Mouse (Mus musculus): Measurements from ENCODE around the gene Opcml. TPM values are rescaled to one million over a fixed set of nuclear protein-coding genes. Genes with fewer than 3 reads are reported as not detected.
A peak's percentile ranks its signal among the peaks of the same experiment; 100 is the strongest.

The Opcml gene
- polyA plus RNA-seq, 1 experiment from 2014 or later, result 13.3 TPM

DNA sequence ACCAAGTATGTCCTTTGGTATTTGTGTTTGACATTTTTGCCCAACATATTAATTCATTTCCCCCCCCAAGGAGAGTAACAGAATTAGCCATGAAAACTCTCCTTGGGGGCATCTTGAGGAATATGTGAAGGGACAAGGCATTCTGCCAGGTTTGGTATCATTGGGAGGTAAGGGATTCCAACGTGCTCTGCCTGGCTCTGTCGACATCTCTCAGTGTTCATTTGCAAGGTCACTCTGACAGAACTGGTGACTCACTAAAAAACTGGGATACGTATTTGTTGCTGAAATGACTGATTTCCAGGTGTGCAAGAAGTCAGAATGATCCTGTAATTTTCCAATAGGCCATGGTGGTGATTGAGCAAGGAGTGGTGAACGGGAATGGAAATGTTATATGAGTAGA, 648.2 kb downstream of the Opcml start:
- no peaks in the 10 kb centered on the region for H3K36me3 ChIP-seq (ENCODE audit: control insufficient read depth, insufficient read depth, low read length)
- no peak overlapping the region for H3K4me3 ChIP-seq (ENCODE audit: low read depth, low read length)
- ATAC-seq (no peak), DNase-seq (ENCODE audit: low spot score) (no peak)
- no peak overlapping the region for H3K9ac ChIP-seq (ENCODE audit: low read length)
- H3K9me3 ChIP-seq (replicated peaks; ENCODE audit: control insufficient read depth, low read length), result no peaks in the 10 kb centered on the region
- H3K4me1 ChIP-seq (ENCODE audit: control insufficient read depth, insufficient read depth, low read length), result peaks cover 19% of the 10 kb centered on the region
- no peak overlapping the region for H3K27ac ChIP-seq (ENCODE audit: low read depth, low read length)
- WGBS, result 90% methylated on average over 4 of the region's 4 CpGs
- H3K4me2 ChIP-seq (ENCODE audit: low read length), result no peak overlapping the region
- H3K27me3 ChIP-seq (replicated peaks; ENCODE audit: control insufficient read depth, insufficient read depth, low read length), result no peaks in the 10 kb centered on the region

DNA sequence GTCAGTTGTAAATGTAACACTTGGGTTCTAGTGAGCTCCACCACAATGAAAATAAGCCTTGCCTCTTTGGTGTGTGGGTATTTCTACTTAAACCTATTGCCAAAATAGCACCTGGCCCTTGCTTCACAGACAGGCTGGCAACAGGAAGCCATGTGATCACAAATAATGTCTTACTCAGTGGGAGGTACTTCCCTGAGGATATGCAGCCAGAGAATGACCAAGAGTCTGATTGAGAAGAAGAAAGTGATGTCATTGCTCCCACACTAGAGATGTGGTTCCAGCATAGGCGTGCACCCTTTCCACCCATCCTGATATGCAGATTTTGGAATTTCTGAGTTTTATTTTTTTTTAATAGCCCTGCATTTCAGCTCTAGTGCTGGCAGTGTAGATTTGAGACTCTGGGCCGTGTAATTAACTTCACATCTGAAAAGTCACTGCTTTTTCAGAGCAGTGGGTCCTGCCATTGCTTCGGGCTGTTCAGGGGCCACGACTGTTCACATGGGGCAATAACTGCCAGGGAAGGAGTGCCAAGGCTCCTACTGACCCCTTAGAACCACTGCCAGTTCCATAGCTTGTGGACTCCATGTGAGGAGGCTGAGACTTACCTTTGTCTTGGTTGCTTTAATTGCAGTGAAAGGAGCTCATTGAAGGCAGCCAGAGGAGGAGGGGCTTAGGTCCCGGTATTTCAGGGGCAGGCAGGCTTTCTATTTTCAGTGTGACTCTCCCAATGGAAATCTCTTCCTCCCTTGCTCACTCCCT, 649.0 kb downstream of the Opcml start:
- 0 out of 2 replicates have a peak overlapping the region, but pooled peaks have one; percentile 35 for H3K27ac ChIP-seq (ENCODE audit: low read depth, low read length)
- H3K36me3 ChIP-seq (ENCODE audit: control insufficient read depth, insufficient read depth, low read length), result no peaks in the 10 kb centered on the region
- no peaks in the 10 kb centered on the region for H3K9me3 ChIP-seq (replicated peaks; ENCODE audit: control insufficient read depth, low read length)
- 24% methylated on average over 5 of the region's 5 CpGs for WGBS
- H3K4me1 ChIP-seq (ENCODE audit: control insufficient read depth, insufficient read depth, low read length), result peaks cover 22% of the 10 kb centered on the region
- no peak overlapping the region for H3K4me3 ChIP-seq (ENCODE audit: low read depth, low read length)
- DNase-seq (ENCODE audit: low spot score), result peak; percentile 31
- no peak overlapping the region for H3K4me2 ChIP-seq (ENCODE audit: low read length)
- ATAC-seq, result peak; percentile 78
- no peaks in the 10 kb centered on the region for H3K27me3 ChIP-seq (replicated peaks; ENCODE audit: control insufficient read depth, insufficient read depth, low read length)
- no peak overlapping the region for H3K9ac ChIP-seq (ENCODE audit: low read length)

DNA sequence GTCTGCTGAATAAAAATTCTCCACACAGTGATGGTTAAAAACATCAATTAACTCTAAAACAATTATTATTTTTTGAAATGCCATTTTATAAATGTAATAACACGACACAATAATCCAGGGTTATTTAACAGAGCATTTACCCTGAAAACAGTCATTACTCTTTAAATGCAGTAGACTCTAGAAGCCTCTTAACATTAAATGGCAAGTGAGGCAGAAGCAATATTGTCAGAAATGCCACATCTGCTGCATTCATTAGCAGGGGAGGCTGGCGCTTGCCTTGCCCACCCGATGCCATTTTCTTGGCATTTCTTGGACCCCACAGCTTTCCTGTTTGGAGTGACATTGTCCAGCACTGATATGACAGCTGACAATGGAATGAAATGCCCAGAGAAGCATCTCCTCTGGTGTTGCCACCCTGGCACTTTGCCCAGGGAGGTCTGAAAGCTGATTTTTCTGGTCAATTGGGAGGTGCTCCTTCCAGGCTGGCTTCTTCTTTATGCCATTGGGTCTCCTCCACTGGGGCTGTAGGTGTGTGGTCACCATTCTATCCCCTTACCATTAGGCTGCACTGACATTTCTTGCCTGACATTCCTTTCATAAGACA, 649.7 kb downstream of the Opcml start:
- no peak overlapping the region; the same call in 1 of the 2 replicates for H3K4me2 ChIP-seq (ENCODE audit: low read length)
- H3K9ac ChIP-seq (ENCODE audit: low read length), result no peak overlapping the region
- no peaks in the 10 kb centered on the region for H3K9me3 ChIP-seq (replicated peaks; ENCODE audit: control insufficient read depth, low read length)
- H3K4me3 ChIP-seq (ENCODE audit: low read depth, low read length), result no peak overlapping the region
- peak; percentile 78 for DNase-seq (ENCODE audit: low spot score)
- H3K36me3 ChIP-seq (ENCODE audit: control insufficient read depth, insufficient read depth, low read length), result no peaks in the 10 kb centered on the region
- 15% methylated on average over 3 of the region's 3 CpGs for WGBS
- peak overlapping the region; percentile 22; the same call in 1 of the 2 replicates for H3K27ac ChIP-seq (ENCODE audit: low read depth, low read length)
- peaks cover 24% of the 10 kb centered on the region for H3K4me1 ChIP-seq (ENCODE audit: control insufficient read depth, insufficient read depth, low read length)
- H3K27me3 ChIP-seq (replicated peaks; ENCODE audit: control insufficient read depth, insufficient read depth, low read length), result no peaks in the 10 kb centered on the region
- peak; percentile 66 for ATAC-seq

DNA sequence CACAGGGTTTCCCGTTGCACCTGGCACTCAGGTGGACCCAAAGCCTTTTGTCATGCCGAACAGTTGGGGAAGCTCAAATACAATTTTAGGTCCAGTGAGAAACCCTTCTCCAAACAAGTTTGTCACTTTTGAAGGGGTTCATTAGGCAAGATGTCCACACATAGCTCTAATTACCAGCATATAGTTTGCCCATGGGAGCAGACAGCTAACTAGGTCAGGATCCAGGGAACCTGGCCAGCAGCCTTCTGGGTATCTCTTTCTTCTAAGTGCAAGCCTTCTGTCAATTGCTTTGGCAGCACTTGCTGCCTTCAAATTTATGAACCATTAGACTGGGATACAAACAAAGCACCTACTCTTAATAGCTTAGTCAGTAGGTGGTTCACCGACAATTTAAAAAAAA, 653.9 kb downstream of the Opcml start:
- 38% methylated on average over 3 of the region's 3 CpGs for WGBS
- Histone ChIP-seq H3K9me3 (replicated peaks; ENCODE audit: control insufficient read depth, low read length) (no peaks in the 10 kb centered on the region), H3K4me3 (ENCODE audit: low read depth, low read length) (no peak overlapping the region), H3K27ac (ENCODE audit: low read depth, low read length) (no peak overlapping the region), H3K27me3 (replicated peaks; ENCODE audit: control insufficient read depth, insufficient read depth, low read length) (no peaks in the 10 kb centered on the region), H3K4me1 (ENCODE audit: control insufficient read depth, insufficient read depth, low read length) (peaks cover 22% of the 10 kb centered on the region), H3K36me3 (ENCODE audit: control insufficient read depth, insufficient read depth, low read length) (no peaks in the 10 kb centered on the region), H3K4me2 (ENCODE audit: low read length) (no peak overlapping the region), H3K9ac (ENCODE audit: low read length) (no peak overlapping the region)
- DNase-seq (ENCODE audit: low spot score), result peak; percentile 86
- peak; percentile 61 for ATAC-seq

DNA sequence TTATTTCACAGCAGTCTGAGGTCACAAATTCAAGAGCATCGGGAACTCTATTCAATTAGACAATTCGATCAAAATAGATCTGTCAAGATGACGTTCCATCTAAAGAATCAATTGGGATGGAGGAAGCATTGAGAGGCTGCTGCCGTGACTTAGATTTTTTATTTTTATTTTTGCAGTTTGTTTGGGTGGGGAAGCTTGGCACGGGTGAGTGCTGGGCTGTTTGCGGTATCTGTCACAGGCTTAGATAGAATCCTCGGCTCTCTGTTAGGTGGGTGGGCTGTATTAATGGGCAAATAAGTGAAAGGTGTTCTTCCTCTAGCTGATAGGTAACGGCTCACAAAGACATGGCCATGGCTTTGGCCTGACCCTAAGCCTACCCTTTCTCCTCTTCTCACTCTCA, 654.4 kb downstream of the Opcml start:
- ATAC-seq (no peak), DNase-seq (ENCODE audit: low spot score) (no peak)
- H3K27me3 ChIP-seq (replicated peaks; ENCODE audit: control insufficient read depth, insufficient read depth, low read length), result no peaks in the 10 kb centered on the region
- WGBS, result 36% methylated on average over 8 of the region's 8 CpGs
- H3K36me3 ChIP-seq (ENCODE audit: control insufficient read depth, insufficient read depth, low read length), result no peaks in the 10 kb centered on the region
- H3K9ac ChIP-seq (ENCODE audit: low read length), result no peak overlapping the region
- no peak overlapping the region for H3K27ac ChIP-seq (ENCODE audit: low read depth, low read length)
- no peaks in the 10 kb centered on the region for H3K9me3 ChIP-seq (replicated peaks; ENCODE audit: control insufficient read depth, low read length)
- H3K4me3 ChIP-seq (ENCODE audit: low read depth, low read length), result no peak overlapping the region
- H3K4me2 ChIP-seq (ENCODE audit: low read length), result no peak overlapping the region
- peaks cover 17% of the 10 kb centered on the region for H3K4me1 ChIP-seq (ENCODE audit: control insufficient read depth, insufficient read depth, low read length)

DNA sequence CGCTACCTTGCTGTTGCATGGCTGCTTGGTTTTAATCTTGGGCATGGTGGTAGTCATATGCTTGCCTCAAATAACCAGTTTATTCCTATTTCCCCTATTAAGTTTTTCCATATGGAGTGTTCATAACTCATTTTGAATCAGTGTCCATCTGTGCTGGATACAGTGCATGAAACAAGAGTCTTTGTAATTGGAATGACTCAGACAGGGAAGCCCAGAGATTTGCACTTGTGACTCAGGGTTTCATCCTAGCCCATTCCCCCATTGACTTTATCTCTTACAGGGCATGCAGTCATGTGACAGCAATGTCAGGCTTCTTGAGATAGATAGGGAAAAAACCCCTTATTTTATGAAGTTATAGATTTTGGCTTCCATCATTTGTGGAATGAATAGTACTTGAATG, 655.3 kb downstream of the Opcml start:
- 69% methylated on average over 1 of the region's 1 CpGs for WGBS
- Histone ChIP-seq H3K4me3 (ENCODE audit: low read depth, low read length) (no peak overlapping the region), H3K9ac (ENCODE audit: low read length) (no peak overlapping the region), H3K36me3 (ENCODE audit: control insufficient read depth, insufficient read depth, low read length) (no peaks in the 10 kb centered on the region), H3K4me2 (ENCODE audit: low read length) (no peak overlapping the region), H3K9me3 (replicated peaks; ENCODE audit: control insufficient read depth, low read length) (no peaks in the 10 kb centered on the region), H3K4me1 (ENCODE audit: control insufficient read depth, insufficient read depth, low read length) (peaks cover 10% of the 10 kb centered on the region), H3K27me3 (replicated peaks; ENCODE audit: control insufficient read depth, insufficient read depth, low read length) (no peaks in the 10 kb centered on the region), H3K27ac (ENCODE audit: low read depth, low read length) (no peak overlapping the region)
- ATAC-seq, result no peak
- no peak for DNase-seq (ENCODE audit: low spot score)

DNA sequence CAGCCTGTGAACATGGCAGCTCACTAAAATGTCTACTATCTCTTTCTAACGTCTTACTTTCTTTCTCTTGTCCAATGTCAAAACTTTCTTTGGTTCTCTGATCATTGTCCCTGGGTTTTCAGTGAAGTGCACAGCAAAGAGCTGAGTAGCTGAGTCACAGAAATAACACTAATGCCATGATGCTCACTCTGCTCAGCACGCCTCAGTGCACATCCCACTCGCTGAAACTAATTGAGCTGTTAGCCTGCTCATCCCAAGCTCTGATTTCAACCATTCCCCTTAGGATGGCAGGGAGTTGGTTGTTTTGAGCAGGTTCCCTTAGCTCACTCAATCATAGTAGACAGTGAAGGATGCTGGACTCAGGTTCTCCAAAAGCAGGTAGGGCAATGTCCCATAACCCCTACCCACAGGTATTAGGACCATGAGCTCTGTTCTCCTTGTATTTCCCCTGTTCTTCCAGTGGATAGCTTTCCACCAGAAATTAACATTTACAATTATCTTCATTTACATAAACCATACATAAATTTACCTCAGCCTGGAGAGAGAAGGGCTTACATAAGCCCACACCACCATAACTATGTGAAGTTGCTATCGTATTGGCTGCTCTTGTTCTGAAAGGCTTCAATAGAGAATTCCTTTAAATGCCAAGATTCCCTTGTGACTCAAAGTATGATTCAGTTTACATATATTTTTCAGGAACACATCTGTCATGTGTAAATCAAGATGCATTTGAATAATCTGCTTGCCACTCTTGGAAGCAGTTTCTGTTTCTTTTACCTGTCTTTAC, 655.9 kb downstream of the Opcml start:
- H3K9me3 ChIP-seq (replicated peaks; ENCODE audit: control insufficient read depth, low read length), result no peaks in the 10 kb centered on the region
- H3K4me3 ChIP-seq (ENCODE audit: low read depth, low read length), result no peak overlapping the region
- H3K27ac ChIP-seq (ENCODE audit: low read depth, low read length), result no peak overlapping the region
- DNase-seq (ENCODE audit: low spot score) (no peak), ATAC-seq (no peak)
- no peak overlapping the region for H3K4me2 ChIP-seq (ENCODE audit: low read length)
- H3K4me1 ChIP-seq (ENCODE audit: control insufficient read depth, insufficient read depth, low read length), result 0 out of 2 replicates have a peak, but pooled peaks cover 7% of the 10 kb centered on the region
- no peaks in the 10 kb centered on the region for H3K36me3 ChIP-seq (ENCODE audit: control insufficient read depth, insufficient read depth, low read length)
- no peaks in the 10 kb centered on the region for H3K27me3 ChIP-seq (replicated peaks; ENCODE audit: control insufficient read depth, insufficient read depth, low read length)
- WGBS, result 71% methylated on average over 4 of the region's 4 CpGs
- no peak overlapping the region for H3K9ac ChIP-seq (ENCODE audit: low read length)

DNA sequence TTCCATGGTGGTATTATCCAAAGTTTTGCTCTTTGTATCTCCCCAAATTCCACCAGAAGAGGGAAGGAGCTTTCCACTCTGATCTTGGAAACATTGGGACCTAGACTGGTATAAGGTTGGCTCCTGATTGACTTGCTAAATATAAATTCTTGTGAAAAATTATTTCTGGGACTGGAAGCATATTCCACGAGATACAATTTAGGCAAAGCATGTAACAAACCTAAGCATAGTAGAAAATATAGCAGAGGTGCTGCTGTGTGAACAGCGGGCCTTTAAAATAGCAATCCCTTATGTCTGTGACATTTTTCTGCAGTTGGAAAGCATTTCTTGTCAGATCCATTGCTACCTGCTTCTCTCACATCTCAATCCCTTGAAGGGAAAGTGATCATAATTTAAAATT, 661.9 kb downstream of the Opcml start:
- ATAC-seq, result no peak
- Histone ChIP-seq H3K4me1 (ENCODE audit: control insufficient read depth, insufficient read depth, low read length) (no peaks in the 10 kb centered on the region), H3K9me3 (replicated peaks; ENCODE audit: control insufficient read depth, low read length) (no peaks in the 10 kb centered on the region), H3K9ac (ENCODE audit: low read length) (no peak overlapping the region), H3K4me3 (ENCODE audit: low read depth, low read length) (no peak overlapping the region), H3K36me3 (ENCODE audit: control insufficient read depth, insufficient read depth, low read length) (no peaks in the 10 kb centered on the region), H3K27ac (ENCODE audit: low read depth, low read length) (no peak overlapping the region), H3K27me3 (replicated peaks; ENCODE audit: control insufficient read depth, insufficient read depth, low read length) (no peaks in the 10 kb centered on the region), H3K4me2 (ENCODE audit: low read length) (no peak overlapping the region)
- no peak for DNase-seq (ENCODE audit: low spot score)
- WGBS, result 77% methylated on average over 2 of the region's 2 CpGs
